Mouse (Mus musculus): Measurements from ENCODE around the gene Nfasc. TPM values are rescaled to one million over a fixed set of nuclear protein-coding genes. Genes with fewer than 3 reads are reported as not detected.

The Nfasc gene
- polyA plus RNA-seq, 2 experiments: 0.34 to 1.1 TPM

- no peak for ATAC-seq (ENCODE audit: low FRiP score, low read depth)
- WGBS: 100% methylated on average over 1 of the region's 1 CpGs
- Histone ChIP-seq H3K27me3 (ENCODE audit: control insufficient read depth, insufficient read depth, low read length) (no peaks in the 10 kb centered on the region), H3K9ac (ENCODE audit: low read depth, low read length, severe bottlenecking) (no peak overlapping the region), H3K4me2 (replicated peaks; ENCODE audit: low read depth, low read length, severe bottlenecking) (no peak overlapping the region), H3K4me3 (replicated peaks; ENCODE audit: low read length) (no peak overlapping the region), H3K9me3 (ENCODE audit: control insufficient read depth, low read length) (no peaks in the 10 kb centered on the region), H3K4me1 (ENCODE audit: control insufficient read depth, insufficient read depth, low read length) (no peaks in the 10 kb centered on the region), H3K36me3 (ENCODE audit: control insufficient read depth, insufficient read depth, low read length) (no peaks in the 10 kb centered on the region), H3K27ac (replicated peaks; ENCODE audit: low read depth, low read length) (no peak overlapping the region)
- no peak for DNase-seq (ENCODE audit: low spot score)
- TF ChIP-seq POLR2A (IDR thresholded peaks at IDR 0.05; ENCODE audit: borderline replicate concordance, extremely low read depth, insufficient read depth, insufficient read length): no peak
These were observed 38.7 kb upstream of the Nfasc start for GRCm38 (mm10) chr1:132780254-132780653.

GRCm38 (mm10) chr1:132774959-132775358 is 33.4 kb upstream of the Nfasc start:
- H3K4me2 ChIP-seq (replicated peaks; ENCODE audit: low read depth, low read length, severe bottlenecking): no peak overlapping the region
- no peak for DNase-seq (ENCODE audit: low spot score)
- H3K9ac ChIP-seq (ENCODE audit: low read depth, low read length, severe bottlenecking): no peak overlapping the region
- H3K4me3 ChIP-seq (replicated peaks; ENCODE audit: low read length): no peak overlapping the region
- H3K36me3 ChIP-seq (ENCODE audit: control insufficient read depth, insufficient read depth, low read length): no peaks in the 10 kb centered on the region
- no peak overlapping the region for H3K27ac ChIP-seq (replicated peaks; ENCODE audit: low read depth, low read length)
- H3K9me3 ChIP-seq (ENCODE audit: control insufficient read depth, low read length): no peaks in the 10 kb centered on the region
- H3K4me1 ChIP-seq (ENCODE audit: control insufficient read depth, insufficient read depth, low read length): no peaks in the 10 kb centered on the region
- H3K27me3 ChIP-seq (ENCODE audit: control insufficient read depth, insufficient read depth, low read length): peaks cover 5% of the 10 kb centered on the region; the same call in 1 of the 2 replicates
- WGBS: 80% methylated on average over 6 of the region's 6 CpGs
- no peak for ATAC-seq (ENCODE audit: low FRiP score, low read depth)
- no peak for TF ChIP-seq POLR2A (IDR thresholded peaks at IDR 0.05; ENCODE audit: borderline replicate concordance, extremely low read depth, insufficient read depth, insufficient read length)

GRCm38 (mm10) chr1:132771377-132771776 is 29.8 kb upstream of the Nfasc start:
- no peak for DNase-seq (ENCODE audit: low spot score)

GRCm38 (mm10) chr1:132769559-132769958 is 28.0 kb upstream of the Nfasc start:
- H3K4me2 ChIP-seq (replicated peaks; ENCODE audit: low read depth, low read length, severe bottlenecking): no peak overlapping the region
- no peak overlapping the region for H3K4me3 ChIP-seq (replicated peaks; ENCODE audit: low read length)
- ATAC-seq (ENCODE audit: low FRiP score, low read depth): no peak
- no peak for DNase-seq (ENCODE audit: low spot score)
- no peak for TF ChIP-seq POLR2A (IDR thresholded peaks at IDR 0.05; ENCODE audit: borderline replicate concordance, extremely low read depth, insufficient read depth, insufficient read length)
- H3K4me1 ChIP-seq (ENCODE audit: control insufficient read depth, insufficient read depth, low read length): peaks cover 7% of the 10 kb centered on the region; the same call in 1 of the 2 replicates
- no peaks in the 10 kb centered on the region for H3K9me3 ChIP-seq (ENCODE audit: control insufficient read depth, low read length)
- H3K27ac ChIP-seq (replicated peaks; ENCODE audit: low read depth, low read length): no peak overlapping the region
- peaks cover 5% of the 10 kb centered on the region; the same call in 1 of the 2 replicates for H3K27me3 ChIP-seq (ENCODE audit: control insufficient read depth, insufficient read depth, low read length)
- H3K36me3 ChIP-seq (ENCODE audit: control insufficient read depth, insufficient read depth, low read length): no peaks in the 10 kb centered on the region
- WGBS: 67% methylated on average over 3 of the region's 3 CpGs
- no peak overlapping the region for H3K9ac ChIP-seq (ENCODE audit: low read depth, low read length, severe bottlenecking)

More at GRCm38 (mm10) chr1:132771377-132771776, 29.8 kb upstream of the Nfasc start:
- TF ChIP-seq POLR2A (IDR thresholded peaks at IDR 0.05; ENCODE audit: borderline replicate concordance, extremely low read depth, insufficient read depth, insufficient read length): no peak
- no peaks in the 10 kb centered on the region for H3K4me1 ChIP-seq (ENCODE audit: control insufficient read depth, insufficient read depth, low read length)
- no peak for ATAC-seq (ENCODE audit: low FRiP score, low read depth)
- H3K4me3 ChIP-seq (replicated peaks; ENCODE audit: low read length): no peak overlapping the region
- no peak overlapping the region for H3K4me2 ChIP-seq (replicated peaks; ENCODE audit: low read depth, low read length, severe bottlenecking)
- H3K9me3 ChIP-seq (ENCODE audit: control insufficient read depth, low read length): no peaks in the 10 kb centered on the region
- 15% methylated on average over 5 of the region's 5 CpGs for WGBS
- H3K9ac ChIP-seq (ENCODE audit: low read depth, low read length, severe bottlenecking): no peak overlapping the region
- no peaks in the 10 kb centered on the region for H3K36me3 ChIP-seq (ENCODE audit: control insufficient read depth, insufficient read depth, low read length)
- H3K27ac ChIP-seq (replicated peaks; ENCODE audit: low read depth, low read length): no peak overlapping the region
- peaks cover 5% of the 10 kb centered on the region; the same call in 1 of the 2 replicates for H3K27me3 ChIP-seq (ENCODE audit: control insufficient read depth, insufficient read depth, low read length)

- 93% methylated on average over 7 of the region's 7 CpGs for WGBS
- no peak overlapping the region for H3K27ac ChIP-seq (replicated peaks; ENCODE audit: low read depth, low read length)
- H3K4me2 ChIP-seq (replicated peaks; ENCODE audit: low read depth, low read length, severe bottlenecking): no peak overlapping the region
- ATAC-seq (ENCODE audit: low FRiP score, low read depth) (no peak), DNase-seq (ENCODE audit: low spot score) (no peak)
- H3K4me1 ChIP-seq (ENCODE audit: control insufficient read depth, insufficient read depth, low read length): peaks cover 7% of the 10 kb centered on the region; the same call in 1 of the 2 replicates
- H3K9me3 ChIP-seq (ENCODE audit: control insufficient read depth, low read length): no peaks in the 10 kb centered on the region
- no peak overlapping the region for H3K4me3 ChIP-seq (replicated peaks; ENCODE audit: low read length)
- no peaks in the 10 kb centered on the region for H3K36me3 ChIP-seq (ENCODE audit: control insufficient read depth, insufficient read depth, low read length)
- TF ChIP-seq POLR2A (IDR thresholded peaks at IDR 0.05; ENCODE audit: borderline replicate concordance, extremely low read depth, insufficient read depth, insufficient read length): no peak
- H3K27me3 ChIP-seq (ENCODE audit: control insufficient read depth, insufficient read depth, low read length): no peaks in the 10 kb centered on the region
- no peak overlapping the region for H3K9ac ChIP-seq (ENCODE audit: low read depth, low read length, severe bottlenecking)
These were observed 25.8 kb upstream of the Nfasc start for GRCm38 (mm10) chr1:132767422-132767821.

All from limb, embryonic 14.5 days (tissue).